Mouse (Mus musculus) intestine, postnatal 0 days (tissue): ENCODE measurements around the gene D11Wsu47e. TPM values are rescaled to one million over a fixed set of nuclear protein-coding genes. Genes with fewer than 3 reads are reported as not detected.

Experiments used
- ATAC-seq: fragments of 200-750 bp; cut with Nextera tagmentation; 2 replicates; pipeline ENCODE4 v1.8.0; 2017; ENCODE audit warnings: mild to moderate bottlenecking, moderate TSS enrichment, moderate library complexity
- H3K27ac ChIP-seq: fragments of 300-500 bp; sonication (generic); 2 replicates; pipeline ENCODE4 v1.5.1; 2014; ENCODE audit warnings: mild to moderate bottlenecking, low read depth, low read length, moderate library complexity
- H3K27me3 ChIP-seq: fragments of 300-500 bp; sonication (generic); replicated peaks from 2 replicates; pipeline ENCODE4 v1.6.1; 2014; ENCODE audit warnings: low read length, mixed read lengths; ENCODE audit not compliant: control insufficient read depth, insufficient read depth
- H3K36me3 ChIP-seq: fragments of 300-500 bp; sonication (generic); 2 replicates; pipeline ENCODE4 v1.6.1; 2014; ENCODE audit warnings: mild to moderate bottlenecking, moderate library complexity; ENCODE audit not compliant: control insufficient read depth, insufficient read depth
- H3K4me1 ChIP-seq: fragments of 300-500 bp; sonication (generic); replicated peaks from 2 replicates; pipeline ENCODE4 v1.6.1; 2014; ENCODE audit warnings: antibody characterized with exemption, low read length, mixed read lengths; ENCODE audit not compliant: control insufficient read depth, insufficient read depth
- H3K4me2 ChIP-seq: fragments of 300-500 bp; sonication (generic); replicated peaks from 2 replicates; pipeline ENCODE4 v1.6.1; 2014; ENCODE audit warnings: low read depth, mild to moderate bottlenecking, moderate library complexity
- H3K4me3 ChIP-seq: fragments of 300-500 bp; sonication (generic); 2 replicates; pipeline ENCODE4 v1.5.1; 2014; ENCODE audit warnings: low read depth, low read length
- H3K9ac ChIP-seq: fragments of 300-500 bp; sonication (generic); 2 replicates; pipeline ENCODE4 v1.6.1; 2014; ENCODE audit warnings: mild to moderate bottlenecking, low read depth, low read length
- H3K9me3 ChIP-seq: fragments of 300-500 bp; sonication (generic); 2 replicates; pipeline ENCODE4 v1.6.1; 2016; ENCODE audit warnings: mixed run types; ENCODE audit not compliant: control insufficient read depth
- CTCF ChIP-seq: sonication (generic); IDR thresholded peaks from 2 replicates; pipeline ENCODE4 v1.5.1; 2016; ENCODE audit warnings: low read depth, mild to moderate bottlenecking, control low read depth, antibody characterized with exemption, moderate library complexity
- WGBS: fragments of 180-500 bp; shearing (Covaris S2); extraction: QIAGEN DNeasy Blood & Tissue Kit; methylation state at CpG from one replicate; pipeline ENCODE4 v1.1.7; 2014; 5-methylcytosine and 5-hydroxymethylcytosine counted together
- polyA plus RNA-seq: library from polyadenylated mRNA; unstranded; fragments of >200 nt; fragmentation: Nextera tagmentation; extraction: Ambion mirVana; gene quantifications from 2 replicates; pipeline ENCODE4 v1.2.1, GENCODE M21; 2015

D11Wsu47e gene
- polyA plus RNA-seq, result 9.0 and 9.6 TPM in 2 replicates

DNA sequence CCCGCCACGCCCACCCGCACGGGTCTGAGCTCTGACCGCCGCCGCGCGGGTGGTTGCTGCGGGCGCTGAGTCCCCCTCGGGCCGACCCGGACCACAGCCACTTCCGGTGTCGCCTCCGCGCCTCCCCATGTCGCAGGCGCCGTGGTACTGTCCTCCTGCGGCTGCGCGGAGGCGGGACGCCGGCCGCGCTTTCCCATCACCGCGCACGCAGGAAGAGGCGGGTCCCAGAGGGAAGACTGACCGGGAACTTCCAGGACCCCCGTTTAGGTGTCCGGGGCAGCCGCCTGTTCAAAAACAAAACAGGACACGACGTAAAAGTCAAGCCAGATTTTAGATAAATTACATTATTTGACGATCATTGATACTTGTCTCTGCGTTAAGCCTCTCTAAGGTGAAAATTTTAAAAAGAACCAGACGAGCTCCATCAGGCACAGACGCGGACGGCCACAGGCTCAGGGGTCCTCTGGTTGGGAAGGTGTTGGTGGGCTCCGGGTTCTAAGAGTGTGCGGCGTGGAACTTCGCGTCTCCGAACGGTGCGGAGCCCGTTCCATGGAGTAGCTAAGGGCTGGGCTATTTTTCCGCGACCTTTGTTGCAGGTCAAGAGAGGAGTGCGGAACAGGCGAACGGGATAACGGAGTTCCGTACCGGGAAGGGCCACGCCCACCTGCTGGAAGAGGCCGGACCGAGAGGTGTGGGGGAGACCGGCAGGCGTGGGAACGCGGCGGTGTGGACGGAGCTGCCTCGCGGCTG lies at the start of gene D11Wsu47e, which contains the start of gene Fam104a:
Gene D11Wsu47e (plus strand): TSS at position 456 of the 750 bp plus-strand sequence.
Gene Fam104a (minus strand): TSS at position 199 of the 750 bp plus-strand sequence.
- Histone ChIP-seq H3K9me3 (no peaks in the 10 kb centered on the region), H3K9ac (peak within 1 kb of the TSS; percentile 86), H3K27ac (peak within 1 kb of the TSS; percentile 96), H3K4me2 (peak within 1 kb of the TSS; percentile 87), H3K36me3 (peaks cover 16% of the 10 kb centered on the region), H3K4me3 (peak within 1 kb of the TSS; percentile 84), H3K4me1 (peaks cover 11% of the 10 kb centered on the region), H3K27me3 (no peaks in the 10 kb centered on the region)
- 0 out of 2 replicates have a peak, but pooled peaks have one; percentile 9 for TF ChIP-seq CTCF
- under 1% methylated on average over 73 of the region's 73 CpGs for WGBS
- peak; percentile 93 for ATAC-seq

GRCm38 (mm10) chr11:113634699-113635121 lies 49.5 kb upstream of the D11Wsu47e start:
- H3K9ac ChIP-seq, result no peak overlapping the region
- no peaks in the 10 kb centered on the region for H3K36me3 ChIP-seq
- TF ChIP-seq CTCF, result no peak
- H3K27ac ChIP-seq, result no peak overlapping the region
- no peaks in the 10 kb centered on the region for H3K27me3 ChIP-seq
- no peak overlapping the region for H3K4me3 ChIP-seq
- H3K9me3 ChIP-seq, result no peaks in the 10 kb centered on the region
- H3K4me2 ChIP-seq, result no peak overlapping the region
- ATAC-seq, result no peak
- peaks cover 3% of the 10 kb centered on the region; the same call in 1 of the 2 replicates for H3K4me1 ChIP-seq
- WGBS, result 82% methylated on average over 10 of the region's 10 CpGs

DNA sequence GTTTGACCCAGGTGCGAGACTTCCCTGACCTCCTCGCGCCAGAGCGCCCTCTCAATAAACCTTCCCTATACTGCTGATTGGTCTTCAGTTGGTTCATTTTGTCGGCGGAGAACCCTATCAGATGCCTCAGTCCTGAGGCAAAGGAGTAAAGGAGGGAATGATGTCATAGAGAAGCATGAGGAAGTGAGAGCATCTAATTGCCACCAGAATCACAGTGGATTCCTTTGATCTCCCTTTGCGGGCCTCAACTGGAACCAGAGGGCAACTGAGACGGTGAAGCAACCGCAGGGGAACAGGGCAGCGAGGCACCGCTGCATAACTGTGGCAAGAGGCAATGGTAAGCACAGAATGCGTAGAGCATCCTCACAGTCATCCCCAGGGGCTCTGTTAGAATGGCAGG lies 45.5 kb upstream of the D11Wsu47e start:
- H3K9me3 ChIP-seq, result no peaks in the 10 kb centered on the region
- H3K27ac ChIP-seq, result no peak overlapping the region
- no peak for TF ChIP-seq CTCF
- peak; percentile 78 for ATAC-seq
- H3K4me3 ChIP-seq, result no peak overlapping the region
- no peaks in the 10 kb centered on the region for H3K36me3 ChIP-seq
- H3K4me1 ChIP-seq, result no peaks in the 10 kb centered on the region
- H3K4me2 ChIP-seq, result no peak overlapping the region
- no peaks in the 10 kb centered on the region for H3K27me3 ChIP-seq
- H3K9ac ChIP-seq, result no peak overlapping the region
- WGBS, result 73% methylated on average over 12 of the region's 12 CpGs

DNA sequence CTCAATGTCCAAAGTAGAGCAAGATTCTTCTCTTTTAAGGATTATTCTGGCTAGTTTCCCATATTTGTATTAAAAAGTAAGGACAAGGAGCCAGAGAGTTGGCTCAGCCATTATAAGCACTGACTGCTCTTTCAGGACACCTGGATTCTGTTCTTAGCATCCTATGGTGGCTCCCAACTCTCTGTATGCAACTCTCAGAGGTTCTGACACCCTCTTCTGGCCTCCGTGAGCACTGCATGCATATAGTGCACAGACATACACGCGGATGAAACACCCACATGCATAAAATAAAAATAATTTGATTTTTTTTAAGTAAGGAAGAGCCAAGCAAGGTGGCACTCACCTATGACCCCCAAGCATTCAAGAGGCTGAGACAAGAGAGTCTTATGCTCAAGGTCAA lies 39.0 kb upstream of the D11Wsu47e start:
- no peak overlapping the region for H3K27ac ChIP-seq
- no peak overlapping the region for H3K9ac ChIP-seq
- no peak overlapping the region for H3K4me3 ChIP-seq
- H3K4me1 ChIP-seq, result peaks cover 3% of the 10 kb centered on the region; the same call in 1 of the 2 replicates
- 0 out of 2 replicates have a peak, but pooled peaks have one; percentile 20 for TF ChIP-seq CTCF
- 90% methylated on average over 3 of the region's 3 CpGs for WGBS
- no peaks in the 10 kb centered on the region for H3K9me3 ChIP-seq
- H3K27me3 ChIP-seq, result no peaks in the 10 kb centered on the region
- no peak overlapping the region for H3K4me2 ChIP-seq
- no peaks in the 10 kb centered on the region for H3K36me3 ChIP-seq
- no peak for ATAC-seq

- no peak overlapping the region for H3K27ac ChIP-seq
- no peaks in the 10 kb centered on the region for H3K9me3 ChIP-seq
- 4% methylated on average over 15 of the region's 15 CpGs for WGBS
- no peaks in the 10 kb centered on the region for H3K27me3 ChIP-seq
- peak; percentile 98 for TF ChIP-seq CTCF
- H3K9ac ChIP-seq, result no peak overlapping the region
- H3K4me3 ChIP-seq, result 0 out of 2 replicates have a peak overlapping the region, but pooled peaks have one; percentile 3
- peaks cover 3% of the 10 kb centered on the region; the same call in 1 of the 2 replicates for H3K4me1 ChIP-seq
- peaks cover 13% of the 10 kb centered on the region for H3K36me3 ChIP-seq
- ATAC-seq, result no peak
- peak overlapping the region; percentile 68 for H3K4me2 ChIP-seq
These were observed 36.1 kb upstream of the D11Wsu47e start for GRCm38 (mm10) chr11:113648152-113648551.

- H3K36me3 ChIP-seq, result peaks cover 19% of the 10 kb centered on the region
- peak within 1 kb of the TSS; percentile 81 for H3K9ac ChIP-seq
- peak within 1 kb of the TSS; percentile 92 for H3K27ac ChIP-seq
- no peak for ATAC-seq
- TF ChIP-seq CTCF, result no peak
- no peaks in the 10 kb centered on the region for H3K27me3 ChIP-seq
- peak within 1 kb of the TSS; percentile 98 for H3K4me3 ChIP-seq
- H3K9me3 ChIP-seq, result no peaks in the 10 kb centered on the region
- peaks cover 3% of the 10 kb centered on the region; the same call in 1 of the 2 replicates for H3K4me1 ChIP-seq
- WGBS, result 39% methylated on average over 26 of the region's 26 CpGs
- peak within 1 kb of the TSS; percentile 68 for H3K4me2 ChIP-seq
These were observed 35.4 kb upstream of the D11Wsu47e start, which contains the start of gene Cog1 for GRCm38 (mm10) chr11:113648690-113649352. TSS of gene Cog1 (plus strand) at chr11:113649169.
